Mouse (Mus musculus) left cerebral cortex, postnatal 10 days (tissue): ENCODE data around the gene Pla2g15. TPM values are rescaled to one million over a fixed set of nuclear protein-coding genes. Genes with fewer than 3 reads are reported as not detected.

Experiments
- DNase-seq, 2 experiments: peaks; one replicate each; pipeline ENCODE4 v3.0.0; 2021 to 2022; ENCODE audit warnings: low spot score in 2 of 2, mixed read lengths in 1 of 2; ENCODE audit errors: extremely low spot score in 1 of 2
- intact Hi-C: fragments of 180-260 bp; cut with DNase I; formaldehyde crosslinking; loops from one replicate; pipeline ENCODE4 v1.15.1; 2025
- total RNA-seq, 2 experiments: library from RNA; stranded (reverse); gene quantifications; 2 replicates each; pipeline ENCODE4 v1.2.3; 2021

Gene Pla2g15
- total RNA-seq, 2 experiments from 2014 or later = 24.6 to 25.3 TPM

DNA sequence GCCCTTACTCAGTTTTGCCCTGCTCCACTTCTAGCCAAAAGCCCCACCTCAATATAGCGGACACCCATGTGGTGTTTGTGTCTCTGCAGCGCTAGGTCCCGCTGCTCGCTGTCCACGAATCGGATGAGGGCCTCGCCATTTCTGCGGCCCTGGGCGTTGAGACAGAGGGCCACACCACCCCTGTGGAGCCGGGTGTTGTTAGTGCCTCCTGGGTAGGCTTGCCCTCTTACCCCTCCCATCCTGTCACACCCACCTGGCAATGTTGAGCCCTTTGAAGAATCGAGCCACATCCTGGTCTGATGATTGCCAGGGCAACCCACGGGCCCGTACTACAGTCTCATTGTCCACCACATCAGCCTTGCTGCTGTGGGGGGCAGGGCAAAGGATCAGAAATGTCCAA, 16.7 kb upstream of the Pla2g15 start:
- intact Hi-C loops = no loop called here

DNA sequence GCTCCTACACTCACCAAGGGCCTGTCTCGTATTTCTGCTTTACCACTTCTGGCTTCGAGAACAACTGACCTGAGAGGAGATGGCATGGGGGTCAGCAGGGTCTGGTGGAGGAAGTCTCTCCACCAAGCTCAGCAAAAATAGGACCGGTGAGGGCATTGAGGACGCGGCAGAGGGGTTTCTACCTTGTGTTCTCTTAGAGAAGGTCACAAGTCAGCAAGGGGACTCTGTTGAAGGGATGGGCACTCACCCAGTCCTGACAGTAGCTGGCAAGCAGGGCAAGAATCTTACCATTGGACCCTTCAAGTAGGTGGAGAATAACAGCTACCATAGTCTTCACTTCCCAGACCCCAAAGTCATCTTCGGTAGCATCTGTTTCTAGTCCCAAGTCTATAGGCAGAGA, 16.3 kb upstream of the Pla2g15 start:
- intact Hi-C loops = no loop called here
- DNase-seq = no peak

More for the DNA sequence above, 16.7 kb upstream of the Pla2g15 start:
- peak in 1 of 2 experiments; percentile 43 for DNase-seq

DNA sequence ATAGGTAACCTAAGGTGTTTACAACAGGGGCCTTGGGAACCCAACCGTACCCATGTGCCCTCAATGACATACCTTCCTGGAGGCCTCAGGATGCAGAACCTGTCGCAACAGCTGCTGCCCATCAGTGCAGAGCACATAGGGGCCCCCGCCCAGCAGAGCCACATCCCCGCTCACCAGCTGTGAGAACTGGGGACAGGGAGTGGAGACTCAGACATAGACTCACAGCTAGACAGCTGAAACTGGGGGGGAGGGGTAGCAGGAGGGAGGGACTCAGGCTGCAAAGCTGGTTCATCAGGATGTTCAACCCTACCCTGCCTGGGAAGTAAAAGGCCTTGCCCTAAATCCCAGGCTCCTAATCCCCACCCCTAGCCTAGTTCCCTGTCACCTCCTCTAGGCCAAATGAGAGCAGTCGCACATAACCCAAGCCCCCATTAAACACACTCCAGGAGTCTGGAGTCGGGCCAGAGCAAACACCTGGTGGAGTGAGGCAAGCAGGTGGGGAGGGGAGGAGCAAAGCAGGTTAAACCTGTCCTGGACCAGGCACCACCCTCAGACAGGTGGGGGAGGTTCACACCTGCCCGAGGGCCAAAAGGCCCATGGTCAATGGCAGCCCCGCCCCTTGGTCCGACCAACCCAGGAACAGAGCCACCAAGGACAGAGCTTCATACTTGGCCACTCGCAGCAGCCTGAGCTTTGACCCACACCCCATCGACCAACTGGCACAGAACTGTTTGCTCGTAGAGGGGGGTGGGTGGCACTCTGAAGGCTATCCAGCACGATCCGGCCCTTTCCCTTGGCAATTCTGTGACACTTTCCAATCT, 15.2 kb upstream of the Pla2g15 start:
- no peak for DNase-seq
- intact Hi-C loops = no loop called here

DNA sequence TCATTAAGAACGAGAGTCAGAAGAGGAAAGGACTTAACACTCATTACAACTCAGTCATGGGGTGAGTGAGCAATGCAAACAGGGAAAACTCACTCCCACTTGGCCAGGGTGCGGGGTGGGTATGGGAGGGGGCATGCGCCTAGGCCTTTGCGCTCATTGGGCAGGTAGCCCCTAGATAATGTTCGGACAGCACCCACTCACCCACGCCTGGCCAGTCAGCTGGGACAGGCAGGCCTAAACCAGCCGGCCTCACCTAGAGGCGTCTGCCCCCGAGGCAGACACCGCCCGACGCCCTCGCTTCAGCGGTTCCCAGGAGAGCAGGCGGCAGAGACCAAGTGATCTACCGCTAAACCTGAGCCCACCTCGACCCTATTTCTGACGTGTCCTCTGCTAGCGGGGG, 14.5 kb upstream of the Pla2g15 start:
- intact Hi-C loops = no loop called here
- no peak for DNase-seq

DNA sequence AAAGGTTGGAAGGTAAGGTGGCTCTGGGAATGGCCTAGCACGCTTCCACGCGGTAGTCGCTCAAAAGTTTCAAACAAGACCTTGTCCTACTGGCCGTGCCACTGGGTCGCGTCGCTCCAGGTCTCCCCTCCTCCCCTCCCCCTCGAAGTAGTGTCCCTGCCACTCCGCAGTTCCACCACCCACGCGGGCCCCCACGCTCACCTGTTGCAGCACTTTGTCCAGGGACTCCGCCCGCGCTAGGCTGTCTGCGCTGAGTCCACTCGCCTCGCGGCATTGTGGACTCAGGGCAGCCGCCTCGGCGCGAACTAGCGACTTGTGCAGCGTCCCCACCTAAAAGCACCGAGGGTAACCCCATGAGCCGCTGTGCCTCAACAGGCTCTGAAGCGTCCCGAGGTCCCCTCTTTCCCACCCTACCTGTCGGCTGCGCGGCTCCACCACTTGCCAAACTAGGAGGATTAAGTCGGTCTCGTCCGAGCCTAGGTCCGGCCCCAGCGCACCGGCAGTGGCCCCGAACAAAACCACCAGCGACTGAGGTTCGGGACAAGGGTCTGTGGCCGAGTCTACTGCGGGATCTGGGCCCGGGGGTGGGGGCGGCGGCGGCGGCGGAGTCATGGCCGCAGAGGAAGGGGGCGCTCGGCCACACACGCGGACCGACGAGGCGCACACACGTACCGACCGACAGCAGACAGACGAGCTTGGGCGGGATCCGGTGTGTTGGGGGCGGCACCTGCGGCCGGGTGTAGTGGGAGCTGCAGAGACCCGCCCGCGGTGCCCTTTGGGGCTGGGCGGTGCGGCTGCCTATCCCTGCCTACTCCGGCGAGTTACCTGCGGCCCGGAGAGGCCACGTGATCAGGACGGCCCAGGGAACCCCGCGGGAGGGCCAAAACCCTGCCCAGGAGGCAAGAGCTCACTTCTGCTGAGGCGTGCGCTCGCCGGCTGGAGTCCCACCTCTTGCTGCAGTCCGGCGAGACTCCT, 13.8 kb upstream of the Pla2g15 start, which contains the start of gene Esrp2:
TSS of gene Esrp2 (minus strand) at position 819 of the 975 bp plus-strand sequence.
- peak in 1 of 2 experiments; percentile 53 for DNase-seq
- intact Hi-C loops = no loop called here

DNA sequence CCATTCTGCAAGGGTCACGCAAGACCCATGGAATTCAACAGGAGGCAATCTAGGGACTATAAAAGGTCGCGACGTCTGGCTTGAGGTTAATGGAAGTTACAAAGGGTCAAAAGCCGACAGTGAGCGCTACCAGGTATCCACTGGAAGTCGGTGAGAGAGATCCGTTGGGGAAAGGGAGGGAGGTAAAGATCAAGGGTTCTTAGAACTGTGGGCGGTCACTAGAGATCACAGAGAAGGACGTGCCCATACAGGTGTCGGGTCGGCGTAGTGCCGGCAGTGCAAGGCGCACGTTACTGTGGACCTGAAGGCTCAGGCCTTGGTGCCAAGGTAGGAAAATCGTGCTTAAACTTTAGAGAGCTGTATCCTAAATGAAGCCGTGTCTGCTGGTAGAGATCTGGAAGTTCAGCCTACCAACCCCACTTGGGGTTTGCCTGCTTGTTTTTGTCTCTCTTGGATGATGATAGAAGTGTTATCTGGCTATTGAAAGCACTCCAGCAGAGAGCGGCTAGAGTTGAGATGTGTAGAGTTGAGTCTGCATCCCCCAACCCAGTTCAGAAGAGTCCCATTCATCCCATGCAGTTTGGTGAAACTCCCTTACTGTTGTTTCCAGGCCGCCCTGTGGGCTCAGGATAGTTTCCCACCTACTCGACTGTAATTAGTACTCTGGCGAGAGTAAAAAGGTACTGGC, 12.8 kb upstream of the Pla2g15 start:
- no peak for DNase-seq
- intact Hi-C loops = no loop called here

DNA sequence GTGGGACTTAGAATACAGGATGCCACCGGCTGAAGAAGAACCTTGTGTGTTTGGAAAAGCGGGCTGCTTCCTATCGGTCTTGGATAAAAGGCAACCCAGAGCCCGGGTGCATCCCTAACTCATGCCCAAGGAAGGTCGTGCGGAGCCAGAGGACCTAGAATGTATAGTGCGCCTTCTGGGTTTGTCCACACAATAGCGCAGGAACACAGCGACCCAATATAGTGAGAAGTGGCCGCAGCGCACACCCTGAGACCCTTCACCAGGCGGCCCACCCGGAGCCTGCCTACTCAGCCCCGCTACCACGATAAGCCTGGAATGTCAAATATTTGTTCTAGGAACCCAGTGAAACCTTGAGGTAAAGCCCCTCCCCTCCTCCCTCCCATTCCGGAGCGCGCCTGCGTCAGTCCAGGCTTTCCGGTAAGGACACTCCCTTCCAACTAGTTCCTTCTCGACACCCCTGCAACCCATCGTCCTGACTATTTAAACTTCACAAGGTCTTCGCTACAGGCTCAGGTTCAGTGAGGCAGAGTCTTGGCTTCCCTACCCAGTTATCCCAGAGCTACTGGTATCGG, 12.2 kb upstream of the Pla2g15 start:
- peak in 1 of 2 experiments; percentile 62 for DNase-seq
- intact Hi-C loops = no loop called here

DNA sequence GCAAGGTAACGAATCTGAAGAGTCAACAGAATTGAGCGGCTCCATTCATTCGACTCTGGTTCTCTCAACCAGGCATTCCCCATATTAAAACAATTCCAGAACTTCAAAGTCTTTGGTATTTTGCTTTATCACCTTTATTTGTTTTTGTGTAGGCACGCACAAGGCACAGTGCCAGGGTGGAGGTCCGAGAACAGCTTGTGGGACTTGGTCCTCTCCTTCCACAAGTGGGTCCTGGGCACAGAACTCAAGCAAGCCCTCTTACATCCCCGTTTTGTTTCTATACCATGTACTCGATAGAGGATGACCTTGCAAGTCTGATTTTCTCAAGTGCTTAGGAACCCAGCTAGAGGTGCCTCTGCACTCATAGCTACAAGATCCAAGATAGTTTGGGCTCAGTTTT, 11.6 kb upstream of the Pla2g15 start:
- DNase-seq = no peak
- intact Hi-C loops = no loop called here

DNA sequence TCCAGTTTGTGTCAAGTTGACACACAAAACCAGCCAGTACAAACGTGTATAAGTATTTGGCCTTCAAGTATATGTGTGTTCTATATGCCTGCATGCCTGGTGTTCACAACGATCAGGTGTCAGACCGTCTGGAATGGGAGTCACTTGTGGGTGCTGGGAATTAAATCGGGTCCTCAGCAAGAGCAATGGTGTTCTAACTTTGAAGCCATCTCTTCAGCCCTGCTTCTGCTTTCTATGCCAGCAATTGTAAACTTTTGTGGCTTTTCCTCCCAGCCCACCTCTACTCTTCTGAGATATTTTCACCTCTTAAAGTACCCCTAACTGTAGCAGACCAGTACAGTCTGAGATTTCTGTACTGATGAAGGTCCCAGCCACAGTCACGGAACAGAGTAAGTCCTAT, 10.0 kb upstream of the Pla2g15 start:
- no peak for DNase-seq

DNA sequence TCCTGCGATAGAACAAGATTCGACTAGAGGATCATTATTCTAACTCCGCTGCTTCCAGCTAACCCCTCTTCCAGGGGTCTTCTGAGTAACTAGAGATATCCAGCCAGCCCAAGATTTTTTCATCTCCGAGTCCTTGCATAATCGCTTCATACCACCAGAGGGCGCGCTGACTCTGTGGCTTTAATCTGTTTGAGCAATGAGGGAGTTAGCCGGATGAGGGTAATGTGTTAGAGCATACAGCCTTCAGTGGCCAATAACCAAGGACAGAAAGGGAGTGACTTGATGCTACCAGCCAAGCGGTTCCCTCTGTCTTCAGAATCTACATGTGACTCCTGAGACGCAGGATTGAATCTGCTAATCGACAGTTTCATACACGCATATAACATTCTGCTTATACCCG, 9.4 kb upstream of the Pla2g15 start:
- DNase-seq = peak; percentile 64 to 69
- intact Hi-C loops = loop anchor here (5.0 kb wide), 1 partner anchor 57 kb away; no protein-coding TSS in a partner anchor

More for the DNA sequence above, 10.0 kb upstream of the Pla2g15 start:
- intact Hi-C loops = loop anchor here (5.0 kb wide), 1 partner anchor 57 kb away; no protein-coding TSS in a partner anchor

DNA sequence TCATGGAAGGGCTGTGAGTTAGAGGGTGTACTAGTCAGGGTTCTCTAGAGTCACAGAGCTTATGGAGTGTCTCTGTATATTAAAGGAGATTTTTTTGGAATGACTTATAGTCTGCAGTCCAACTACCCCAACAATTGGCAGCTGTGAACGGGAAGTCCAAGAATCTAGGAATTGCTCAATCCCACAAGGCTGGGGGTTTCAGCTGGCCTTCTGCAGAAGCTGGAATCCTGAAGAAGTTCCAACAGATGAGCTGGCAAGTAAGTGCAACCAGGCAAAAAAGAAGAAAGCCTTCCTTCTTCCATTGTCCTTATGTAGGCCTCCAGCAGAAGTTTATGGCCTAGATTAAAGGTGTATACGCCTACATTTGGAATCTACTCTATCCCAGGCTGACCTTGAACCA, 4.9 kb upstream of the Pla2g15 start:
- no peak for DNase-seq
- intact Hi-C loops = no loop called here

DNA sequence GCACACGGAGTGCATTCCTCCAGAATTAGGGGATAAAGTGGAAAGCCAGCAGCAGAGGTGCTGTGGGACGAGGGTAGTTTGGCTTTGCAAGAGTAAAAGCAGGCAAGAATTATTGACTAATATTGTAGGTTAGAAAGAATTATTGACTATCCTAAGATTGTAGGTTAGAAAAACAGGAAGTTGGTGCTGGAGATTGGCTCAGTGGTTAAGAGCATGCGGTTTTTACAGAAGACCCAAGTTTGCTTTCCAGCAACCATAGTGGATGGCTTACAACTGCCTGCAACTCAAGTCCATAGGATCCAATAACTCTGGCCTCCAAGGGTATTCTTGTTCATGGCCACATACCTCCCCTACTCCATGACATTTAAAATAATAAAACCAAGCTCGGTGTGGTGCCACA, 4.2 kb upstream of the Pla2g15 start:
- DNase-seq = no peak
- intact Hi-C loops = no loop called here

DNA sequence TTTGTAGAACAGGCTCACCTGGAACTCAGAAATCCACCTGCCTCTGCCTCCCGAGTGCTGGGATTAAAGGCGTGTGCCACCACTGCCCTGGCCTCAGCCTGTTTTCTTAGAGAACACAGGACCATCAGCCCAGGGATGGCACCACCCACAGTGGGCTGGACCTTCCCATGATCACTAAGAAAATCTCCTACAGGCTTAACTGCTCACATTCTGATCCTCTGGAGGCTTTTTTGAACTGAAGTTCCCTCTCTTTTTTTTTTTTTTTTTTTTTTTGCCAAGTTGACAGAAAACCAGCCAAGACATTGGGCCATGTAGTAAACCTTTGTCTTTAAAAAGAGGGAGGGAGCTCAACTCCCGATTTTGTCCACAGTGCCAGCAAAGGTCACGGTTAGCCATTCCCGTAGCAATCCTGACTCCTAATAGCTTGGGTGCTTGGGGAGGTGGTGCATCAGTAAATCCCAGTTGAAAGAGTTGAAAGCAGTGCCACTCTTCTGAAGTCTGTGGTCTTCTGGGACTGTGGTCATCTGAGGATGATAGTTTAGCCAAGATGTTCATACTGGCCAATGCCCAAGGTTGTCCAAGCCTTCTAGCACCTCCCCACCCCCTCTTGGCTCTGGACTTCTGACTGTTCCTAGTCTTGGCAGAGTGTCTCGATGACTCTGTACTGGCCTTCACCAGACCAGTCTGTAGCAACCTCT, 2.2 kb upstream of the Pla2g15 start:
- intact Hi-C loops = no loop called here

DNA sequence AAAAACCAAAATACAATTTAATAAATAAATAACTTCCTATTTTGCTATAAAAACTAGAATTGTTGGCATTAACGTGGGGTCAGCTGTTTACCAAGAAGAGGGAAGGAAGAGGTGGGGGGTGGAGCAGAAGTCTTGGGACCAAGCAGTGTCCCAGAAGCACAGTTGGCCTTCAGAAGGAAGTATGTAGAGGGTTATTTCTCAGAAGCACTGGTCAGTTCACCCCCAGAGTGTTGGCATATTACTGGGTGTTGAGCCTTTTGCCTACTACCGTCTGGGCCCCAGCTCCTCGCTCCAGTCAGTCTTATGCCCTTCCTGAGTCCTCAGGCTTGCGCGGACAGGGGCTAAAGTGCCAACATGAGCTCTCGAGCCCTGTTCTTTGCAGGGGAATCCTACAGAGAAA, 1.2 kb upstream of the Pla2g15 start:
- no peak for DNase-seq
- intact Hi-C loops = no loop called here

More for the DNA sequence above, 2.2 kb upstream of the Pla2g15 start:
- DNase-seq = no peak

DNA sequence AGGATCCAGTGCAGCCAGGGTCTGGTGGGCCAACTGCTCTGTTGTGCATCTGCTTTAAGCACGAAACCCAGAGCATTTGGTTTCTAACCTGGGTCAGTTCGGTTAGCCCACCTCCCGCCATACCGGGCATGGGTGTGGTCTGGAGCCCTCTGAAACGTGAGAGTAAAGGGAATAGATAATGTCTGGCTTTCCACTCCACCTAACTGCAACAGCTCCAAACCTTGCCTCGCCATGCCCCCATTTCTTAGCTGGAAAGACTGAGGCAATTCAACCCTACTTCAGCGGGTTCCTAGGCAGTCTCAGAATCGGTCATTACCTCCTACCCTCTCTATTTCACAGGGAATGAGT, 428 bp downstream of the Pla2g15 start:
- DNase-seq = no peak
- intact Hi-C loops = no loop called here

DNA sequence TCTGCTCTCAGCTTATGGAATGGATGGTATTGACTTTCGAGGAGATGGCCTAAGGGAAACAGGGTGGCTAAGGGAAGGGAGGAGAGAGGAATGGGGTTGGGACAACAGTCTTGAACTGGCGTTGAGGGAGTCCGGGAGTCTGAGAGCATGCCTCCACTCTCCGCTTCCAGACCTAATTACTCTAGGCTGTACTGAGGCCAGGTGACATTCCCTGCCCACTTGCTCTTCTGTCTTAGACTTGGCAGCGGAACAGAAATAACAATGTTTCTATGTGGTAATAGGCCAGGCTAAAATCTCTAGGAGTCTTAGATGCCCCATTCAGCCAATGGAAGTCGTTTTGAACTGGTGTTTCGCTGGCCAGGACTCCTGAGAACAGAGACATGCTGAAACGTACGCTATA, 842 bp downstream of the Pla2g15 start:
- DNase-seq = no peak
- intact Hi-C loops = no loop called here

DNA sequence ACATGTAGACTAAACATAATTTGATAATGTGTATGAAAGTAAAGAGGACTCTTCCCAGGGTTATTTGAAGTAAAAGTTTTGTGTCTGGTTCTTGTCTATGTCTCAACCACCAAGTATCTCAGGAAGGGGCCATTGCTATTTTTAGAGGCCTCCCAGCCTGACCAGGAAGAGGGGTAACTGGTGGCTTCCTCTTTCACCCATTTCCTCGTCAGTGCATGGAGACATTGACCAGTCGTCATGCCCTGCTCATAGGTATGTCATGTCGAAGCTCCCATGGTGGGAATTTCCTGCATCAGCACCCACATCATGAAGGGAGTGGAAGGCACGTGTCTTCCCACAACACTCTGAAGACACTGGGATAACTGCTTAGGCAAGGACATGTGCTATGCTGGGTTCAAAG, 2.7 kb downstream of the Pla2g15 start:
- DNase-seq = no peak
- intact Hi-C loops = no loop called here

DNA sequence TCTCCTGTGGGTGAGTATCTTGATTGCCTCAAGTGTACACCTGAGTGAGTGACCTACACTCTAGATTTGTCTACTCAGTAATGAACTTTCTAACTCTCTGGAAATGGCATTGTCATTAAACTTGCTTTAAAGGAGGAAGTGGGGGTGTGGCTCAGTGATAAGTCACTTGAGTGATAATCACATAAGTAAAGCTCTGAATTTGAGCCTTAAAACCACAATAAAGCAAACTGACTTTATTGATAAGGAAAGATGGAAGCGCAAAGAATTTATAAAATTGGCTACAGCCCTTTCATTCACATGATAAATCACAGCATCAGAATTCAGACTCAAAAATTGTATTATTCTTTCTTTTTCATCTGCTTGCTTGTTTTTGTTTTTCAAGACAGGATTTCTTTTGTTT, 7.2 kb downstream of the Pla2g15 start:
- intact Hi-C loops = no loop called here
- DNase-seq = no peak
